Mouse (Mus musculus) thymus, adult 2 months (tissue): ENCODE results near the gene Zfp462. TPM values are rescaled to one million over a fixed set of nuclear protein-coding genes. Genes with fewer than 3 reads are reported as not detected.

Source experiments
- DNase-seq: peaks from one replicate; pipeline ENCODE4 v3.0.0; 2021
- H3K27ac ChIP-seq: fragments of 200-500 bp; 2 replicates; pipeline ENCODE4 v1.5.1; 2012; ENCODE audit warnings: low read length, control low read depth; ENCODE audit not compliant: control insufficient read depth, insufficient read depth
- H3K27me3 ChIP-seq: fragments of 200-500 bp; 2 replicates; pipeline ENCODE4 v1.6.1; 2012; ENCODE audit warnings: mild to moderate bottlenecking, low read length, moderate library complexity, mixed read lengths; ENCODE audit not compliant: control insufficient read depth, insufficient read depth
- H3K36me3 ChIP-seq: fragments of 200-500 bp; 2 replicates; pipeline ENCODE4 v1.6.1; 2012; ENCODE audit warnings: mild to moderate bottlenecking, low read length, moderate library complexity; ENCODE audit not compliant: control insufficient read depth, insufficient read depth
- H3K4me1 ChIP-seq: fragments of 200-500 bp; replicated peaks from 2 replicates; pipeline ENCODE4 v1.6.1; 2012; ENCODE audit warnings: low read length; ENCODE audit not compliant: control insufficient read depth, insufficient read depth
- H3K4me3 ChIP-seq: fragments of 200-500 bp; 2 replicates; pipeline ENCODE4 v1.5.1; 2012; ENCODE audit warnings: mild to moderate bottlenecking, low read length, control low read depth, moderate library complexity; ENCODE audit not compliant: control insufficient read depth, insufficient read depth
- CTCF ChIP-seq: fragments of 200-500 bp; IDR thresholded peaks from 2 replicates; pipeline ENCODE4 v1.5.1; 2012; ENCODE audit warnings: mild to moderate bottlenecking, control low read depth, low read length, moderate library complexity, borderline replicate concordance; ENCODE audit not compliant: control insufficient read depth, poor library complexity, insufficient read depth; ENCODE audit errors: extremely low read depth
- POLR2A ChIP-seq: fragments of 200-500 bp; IDR thresholded peaks from 2 replicates; pipeline ENCODE4 v1.6.1; 2012; ENCODE audit warnings: mild to moderate bottlenecking, low read length, control low read depth, moderate library complexity; ENCODE audit not compliant: control insufficient read depth, poor library complexity, insufficient read depth; ENCODE audit errors: extremely low read depth
- WGBS: fragments of 180-500 bp; shearing (Covaris S2); methylation state at CpG from one replicate; pipeline ENCODE4 v1.1.7; 2018; 5-methylcytosine and 5-hydroxymethylcytosine counted together
- polyA plus RNA-seq: library from polyadenylated mRNA; depleted of rRNA; stranded (reverse); fragments of >200 nt; gene quantifications from 2 replicates; pipeline ENCODE4 v1.2.3, GENCODE M21; 2012

Gene Zfp462
- polyA plus RNA-seq, 1 experiment: 1.9 TPM

- H3K27me3 ChIP-seq: no peaks in the 10 kb centered on the region
- WGBS: 89% methylated on average over 2 of the region's 2 CpGs
- no peaks in the 10 kb centered on the region for H3K36me3 ChIP-seq
- no peak overlapping the region for H3K4me3 ChIP-seq
- TF ChIP-seq POLR2A (no peak), CTCF (no peak)
- H3K4me1 ChIP-seq: no peaks in the 10 kb centered on the region
- no peak overlapping the region for H3K27ac ChIP-seq
- no peak for DNase-seq
Measured at GRCm38 (mm10) chr4:55097157-55097556, 152.3 kb downstream of the Zfp462 start.

GRCm38 (mm10) chr4:55098366-55098765 is 153.5 kb downstream of the Zfp462 start:
- H3K36me3 ChIP-seq: no peaks in the 10 kb centered on the region
- no peak overlapping the region for H3K4me3 ChIP-seq
- H3K27ac ChIP-seq: no peak overlapping the region
- H3K27me3 ChIP-seq: no peaks in the 10 kb centered on the region
- WGBS: 68% methylated on average over 6 of the region's 6 CpGs
- TF ChIP-seq POLR2A: no peak
- TF ChIP-seq CTCF: no peak
- no peaks in the 10 kb centered on the region for H3K4me1 ChIP-seq
- DNase-seq: no peak

GRCm38 (mm10) chr4:55100851-55101250 is 156.0 kb downstream of the Zfp462 start:
- WGBS: 91% methylated on average over 2 of the region's 2 CpGs
- no peak for DNase-seq
- Histone ChIP-seq H3K4me3 (no peak overlapping the region), H3K4me1 (no peaks in the 10 kb centered on the region), H3K27ac (no peak overlapping the region), H3K27me3 (no peaks in the 10 kb centered on the region), H3K36me3 (no peaks in the 10 kb centered on the region)
- TF ChIP-seq CTCF: no peak
- no peak for TF ChIP-seq POLR2A

GRCm38 (mm10) chr4:55101601-55102000 is 156.8 kb downstream of the Zfp462 start:
- DNase-seq: no peak
- H3K4me1 ChIP-seq: no peaks in the 10 kb centered on the region
- 88% methylated on average over 9 of the region's 9 CpGs for WGBS
- TF ChIP-seq POLR2A (no peak), CTCF (no peak)
- H3K27ac ChIP-seq: no peak overlapping the region
- no peak overlapping the region for H3K4me3 ChIP-seq
- no peaks in the 10 kb centered on the region for H3K36me3 ChIP-seq
- H3K27me3 ChIP-seq: no peaks in the 10 kb centered on the region

GRCm38 (mm10) chr4:55102382-55102781 is 157.5 kb downstream of the Zfp462 start:
- no peak overlapping the region for H3K4me3 ChIP-seq
- 66% methylated on average over 3 of the region's 3 CpGs for WGBS
- H3K4me1 ChIP-seq: no peaks in the 10 kb centered on the region
- no peak for TF ChIP-seq POLR2A
- no peak for TF ChIP-seq CTCF
- H3K27me3 ChIP-seq: no peaks in the 10 kb centered on the region
- H3K36me3 ChIP-seq: no peaks in the 10 kb centered on the region
- H3K27ac ChIP-seq: no peak overlapping the region
- DNase-seq: no peak

GRCm38 (mm10) chr4:55103575-55103974 is 158.7 kb downstream of the Zfp462 start:
- no peak overlapping the region for H3K4me3 ChIP-seq
- no peaks in the 10 kb centered on the region for H3K4me1 ChIP-seq
- no peak for DNase-seq
- no peak overlapping the region for H3K27ac ChIP-seq
- 90% methylated on average over 3 of the region's 3 CpGs for WGBS
- no peaks in the 10 kb centered on the region for H3K36me3 ChIP-seq
- H3K27me3 ChIP-seq: no peaks in the 10 kb centered on the region
- TF ChIP-seq CTCF (no peak), POLR2A (no peak)

GRCm38 (mm10) chr4:55117839-55118487 is 173.1 kb downstream of the Zfp462 start:
- WGBS: 17% methylated on average over 10 of the region's 10 CpGs

More at GRCm38 (mm10) chr4:55117839-55118487, 173.1 kb downstream of the Zfp462 start:
- Histone ChIP-seq H3K4me1 (no peaks in the 10 kb centered on the region), H3K36me3 (no peaks in the 10 kb centered on the region), H3K27me3 (no peaks in the 10 kb centered on the region), H3K27ac (no peak overlapping the region), H3K4me3 (no peak overlapping the region)
- no peak for TF ChIP-seq CTCF
- TF ChIP-seq POLR2A: no peak
- no peak for DNase-seq
